Mouse (Mus musculus): ENCODE data around the gene Efcab9.

DNA sequence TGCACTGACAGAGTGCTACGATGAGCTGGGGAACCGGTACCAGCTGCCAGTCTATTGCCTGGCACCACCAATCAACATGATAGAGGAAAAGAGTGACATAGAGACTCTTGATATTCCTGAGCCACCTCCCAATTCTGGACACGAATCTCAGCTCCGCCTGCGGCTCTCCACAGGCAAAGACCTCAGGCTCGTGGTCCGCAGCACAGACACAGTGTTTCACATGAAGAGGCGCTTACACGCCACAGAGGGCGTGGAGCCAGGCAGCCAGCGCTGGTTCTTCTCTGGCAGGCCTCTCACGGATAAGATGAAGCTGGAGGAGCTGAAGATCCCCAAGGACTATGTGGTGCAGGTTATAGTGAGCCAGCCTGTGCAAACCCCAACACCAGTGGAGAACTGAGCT lies 15.8 kb downstream of the Efcab9 start:
- TF ChIP-seq GATA1 (IDR thresholded peaks at IDR 0.05; ENCODE audit: borderline replicate concordance, low read length), result no peak
- TF ChIP-seq FLI1 (IDR thresholded peaks at IDR 0.05; ENCODE audit: low read length), result no peak
